Mouse (Mus musculus) thymus, adult 2 months (tissue): ENCODE measurements around the gene Zfp775.
A peak's percentile ranks its signal among the peaks of the same experiment; 100 is the strongest.

Source experiments
- CTCF ChIP-seq: fragments of 200-500 bp; IDR thresholded peaks from 2 replicates; pipeline ENCODE4 v1.5.1; 2012; ENCODE audit warnings: mild to moderate bottlenecking, control low read depth, low read length, moderate library complexity, borderline replicate concordance; ENCODE audit not compliant: control insufficient read depth, poor library complexity, insufficient read depth; ENCODE audit errors: extremely low read depth
- POLR2A ChIP-seq: fragments of 200-500 bp; IDR thresholded peaks from 2 replicates; pipeline ENCODE4 v1.6.1; 2012; ENCODE audit warnings: mild to moderate bottlenecking, low read length, control low read depth, moderate library complexity; ENCODE audit not compliant: control insufficient read depth, poor library complexity, insufficient read depth; ENCODE audit errors: extremely low read depth

- 0 out of 2 replicates have a peak, but pooled peaks have one; percentile 26 for TF ChIP-seq CTCF
- no peak for TF ChIP-seq POLR2A
These were observed 27.2 kb downstream of the Zfp775 start for GRCm38 (mm10) chr6:48628808-48629660.
